ENCODE assay signal across 9 mouse cellular contexts in genomic region chr15:27724796-27725680, GRCm38 (mm10). TPM values are rescaled to one million over a fixed set of nuclear protein-coding genes. Genes with fewer than 3 reads are reported as not detected.
A peak's percentile ranks its signal among the peaks of the same experiment; 100 is the strongest.
DNase-seq lines count a peak whose midpoint lies in the region; ATAC-seq lines count a peak whose summit lies in the region.
"Had no signal": no experiment of that assay in that cellular context is flagged by ENCODE, and none has a peak within 500 bp of the region (broad histone marks: within the 10 kb centered on the region; RNA-seq: fewer than 3 reads in every experiment).

No protein-coding gene starts in this region.

- no peaks in the 10 kb centered on the region for H3K9me3 ChIP-seq in heart, embryonic 13.5 days
- H3K9me3 ChIP-seq in limb, embryonic 13.5 days: peaks cover 4% of the 10 kb centered on the region; the same call in 1 of the 2 replicates
- H3K9me3 ChIP-seq in stomach, embryonic 16.5 days (replicated peaks; ENCODE audit: control insufficient read depth, low read length): no peaks in the 10 kb centered on the region

- H3K4me1 ChIP-seq in heart, embryonic 13.5 days: peaks cover 26% of the 10 kb centered on the region
- peaks cover 12% of the 10 kb centered on the region for H3K4me1 ChIP-seq in limb, embryonic 13.5 days
- H3K4me1 ChIP-seq in stomach, embryonic 16.5 days (ENCODE audit: control insufficient read depth, insufficient read depth, low read length): no peaks in the 10 kb centered on the region

- 24% methylated on average over 9 of the region's 9 CpGs for WGBS in heart, embryonic 13.5 days
- 61% methylated on average over 9 of the region's 9 CpGs for WGBS in limb, embryonic 13.5 days
- 63% methylated on average over 9 of the region's 9 CpGs for WGBS in stomach, embryonic 16.5 days

- H3K27ac ChIP-seq in heart, embryonic 13.5 days (replicated peaks): peak overlapping the region; percentile 75
- peak overlapping the region; percentile 35 for H3K27ac ChIP-seq in limb, embryonic 13.5 days
- peak overlapping the region; percentile 32 for H3K27ac ChIP-seq in stomach, embryonic 16.5 days (ENCODE audit: low read length)

- no peak for ATAC-seq in heart, embryonic 13.5 days (ENCODE audit: extremely low read depth, insufficient number of reproducible peaks, low FRiP score, low TSS enrichment)
- no peak for ATAC-seq in limb, embryonic 13.5 days (ENCODE audit: low FRiP score, low read depth)
- ATAC-seq in stomach, embryonic 16.5 days (ENCODE audit: insufficient read depth, low FRiP score): no peak

- H3K4me2 ChIP-seq in heart, embryonic 13.5 days: peak overlapping the region; percentile 33
- H3K4me2 ChIP-seq in limb, embryonic 13.5 days (replicated peaks): no peak overlapping the region
- H3K4me2 ChIP-seq in stomach, embryonic 16.5 days (ENCODE audit: low read depth, low read length): 0 out of 2 replicates have a peak overlapping the region, but pooled peaks have one; percentile 10

- H3K4me3 ChIP-seq in heart, embryonic 13.5 days: no peak overlapping the region
- H3K4me3 ChIP-seq in limb, embryonic 13.5 days: no peak overlapping the region
- no peak overlapping the region for H3K4me3 ChIP-seq in stomach, embryonic 16.5 days (replicated peaks; ENCODE audit: low read length)

- intact Hi-C loops in heart, postnatal 14 days (cut with DNase I): no loop called here

- H3K27me3 ChIP-seq in heart, embryonic 13.5 days (replicated peaks): no peaks in the 10 kb centered on the region
- H3K27me3 ChIP-seq in limb, embryonic 13.5 days: no peaks in the 10 kb centered on the region
- H3K27me3 ChIP-seq in stomach, embryonic 16.5 days (ENCODE audit: control insufficient read depth, insufficient read depth, low read length): no peaks in the 10 kb centered on the region

- no peak for DNase-seq in heart, postnatal 14 days
- peak; percentile 24 for DNase-seq in thymus, postnatal 25 days
- no peak for DNase-seq in thymus, postnatal 36 days
- DNase-seq in right cerebral cortex, postnatal 36 days (ENCODE audit: low spot score in 2 of 2): no peak
- no peak for DNase-seq in kidney, postnatal 10 days
- DNase-seq: cerebellum, postnatal 10 days had no signal

- H3K9ac ChIP-seq in heart, embryonic 13.5 days: no peak overlapping the region
- no peak overlapping the region for H3K9ac ChIP-seq in limb, embryonic 13.5 days
- H3K9ac ChIP-seq in stomach, embryonic 16.5 days (ENCODE audit: low read length): no peak overlapping the region

- H3K36me3 ChIP-seq in heart, embryonic 13.5 days: peaks cover 6% of the 10 kb centered on the region; the same call in 1 of the 2 replicates
- peaks cover 3% of the 10 kb centered on the region; the same call in 1 of the 2 replicates for H3K36me3 ChIP-seq in limb, embryonic 13.5 days
- no peaks in the 10 kb centered on the region for H3K36me3 ChIP-seq in stomach, embryonic 16.5 days (ENCODE audit: control insufficient read depth, insufficient read depth, low read length)

RNA-seq across cellular contexts. Expression of gene Otulinl, which starts 43.7 kb away (rescaled TPM):
- 4.1 and 4.5 TPM in 2 replicates for polyA plus RNA-seq in heart, embryonic 13.5 days (2015; fragmentation: Nextera tagmentation; extraction: Ambion mirVana)
- total RNA-seq in heart, postnatal 14 days (2021): 1 to 10 TPM; 2.0 to 2.7 TPM
- polyA plus RNA-seq in limb, embryonic 13.5 days (2015; fragmentation: Nextera tagmentation; extraction: Ambion mirVana): 14.8 and 17.2 TPM in 2 replicates
- polyA plus RNA-seq in stomach, embryonic 16.5 days (2015; fragmentation: Nextera tagmentation; extraction: Ambion mirVana): 19.3 and 20.2 TPM in 2 replicates
